Mouse (Mus musculus): Measurements from ENCODE around the gene Ttc29. TPM values are rescaled to one million over a fixed set of nuclear protein-coding genes. Genes with fewer than 3 reads are reported as not detected.

Gene Ttc29
- total RNA-seq, 1 experiment, result 1.4 TPM

DNA sequence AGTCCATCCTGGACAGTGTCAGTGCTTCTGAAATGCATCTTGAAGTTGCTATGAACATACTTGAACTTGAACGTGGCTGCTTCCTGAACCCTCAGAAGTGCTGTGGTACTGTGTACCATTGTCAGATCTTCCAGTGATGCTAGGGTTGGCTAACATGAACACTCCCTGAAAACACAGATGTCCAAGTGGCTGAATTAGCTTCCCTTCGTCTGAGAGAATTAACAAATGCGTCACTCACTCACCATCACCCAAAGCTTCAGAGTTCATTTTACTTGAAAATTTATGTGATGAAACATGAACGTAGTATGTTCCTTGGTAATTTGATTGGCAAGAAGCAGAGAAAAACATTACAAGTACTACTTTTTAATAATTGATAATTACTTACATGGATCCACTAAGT, 129.1 kb downstream of the Ttc29 start:
- Histone ChIP-seq H3K9ac (ENCODE audit: insufficient read depth, low read depth, low read length, poor library complexity, severe bottlenecking) (no peak overlapping the region), H3K9me3 (ENCODE audit: control insufficient read depth, insufficient read depth, low read depth, low read length) (no peaks in the 10 kb centered on the region), H3K4me1 (ENCODE audit: control insufficient read depth in 2 of 2, insufficient read depth in 2 of 2, low read length in 2 of 2, poor library complexity in 1 of 2) (no peaks in the 10 kb centered on the region), H3K4me3 (ENCODE audit: insufficient read depth in 1 of 2, low read depth in 1 of 2, low read length in 2 of 2, poor library complexity in 1 of 2, severe bottlenecking in 1 of 2) (no peak overlapping the region), H3K36me3 (ENCODE audit: control insufficient read depth, insufficient read depth, low read length, poor library complexity, severe bottlenecking) (no peaks in the 10 kb centered on the region), H3K27ac (ENCODE audit: insufficient read depth, low read depth, low read length, poor library complexity, severe bottlenecking) (no peak overlapping the region)
- no peak for DNase-seq (ENCODE audit: low read depth, low spot score)
- in situ Hi-C loops (cut with MboI; ENCODE audit: low sequenced_read_pairs in 2 of 2, unreplicated experiment in 2 of 2), result no loop called here
- TF ChIP-seq MAFK (IDR thresholded peaks at IDR 0.05; ENCODE audit: insufficient read depth, low read depth, low read length) (no peak), ZNF384 (IDR thresholded peaks at IDR 0.05; ENCODE audit: low read depth, low read length) (no peak), CHD2 (IDR thresholded peaks at IDR 0.05; ENCODE audit: low read depth, low read length) (no peak), ZC3H11A (IDR thresholded peaks at IDR 0.05; ENCODE audit: borderline replicate concordance, low read depth, low read length) (no peak), HCFC1 (IDR thresholded peaks at IDR 0.05; ENCODE audit: borderline replicate concordance, insufficient read depth, low read length) (no peak)

GRCm38 (mm10) chr8:78344006-78344405, 130.9 kb downstream of the Ttc29 start:
- H3K9ac ChIP-seq (ENCODE audit: insufficient read depth, low read depth, low read length, poor library complexity, severe bottlenecking), result no peak overlapping the region
- H3K27ac ChIP-seq (ENCODE audit: insufficient read depth, low read depth, low read length, poor library complexity, severe bottlenecking), result no peak overlapping the region
- H3K4me1 ChIP-seq (ENCODE audit: control insufficient read depth in 2 of 2, insufficient read depth in 2 of 2, low read length in 2 of 2, poor library complexity in 1 of 2), result no peaks in the 10 kb centered on the region
- DNase-seq (ENCODE audit: low read depth, low spot score), result no peak
- no peaks in the 10 kb centered on the region for H3K9me3 ChIP-seq (ENCODE audit: control insufficient read depth, insufficient read depth, low read depth, low read length)
- TF ChIP-seq ZC3H11A (IDR thresholded peaks at IDR 0.05; ENCODE audit: borderline replicate concordance, low read depth, low read length), result no peak
- TF ChIP-seq CHD2 (IDR thresholded peaks at IDR 0.05; ENCODE audit: low read depth, low read length), result no peak
- no peak for TF ChIP-seq ZNF384 (IDR thresholded peaks at IDR 0.05; ENCODE audit: low read depth, low read length)
- no peak for TF ChIP-seq HCFC1 (IDR thresholded peaks at IDR 0.05; ENCODE audit: borderline replicate concordance, insufficient read depth, low read length)
- no peak for TF ChIP-seq MAFK (IDR thresholded peaks at IDR 0.05; ENCODE audit: insufficient read depth, low read depth, low read length)
- no peaks in the 10 kb centered on the region for H3K36me3 ChIP-seq (ENCODE audit: control insufficient read depth, insufficient read depth, low read length, poor library complexity, severe bottlenecking)
- H3K4me3 ChIP-seq (ENCODE audit: insufficient read depth in 1 of 2, low read depth in 1 of 2, low read length in 2 of 2, poor library complexity in 1 of 2, severe bottlenecking in 1 of 2), result no peak overlapping the region
- in situ Hi-C loops (cut with MboI; ENCODE audit: low sequenced_read_pairs in 2 of 2, unreplicated experiment in 2 of 2), result no loop called here

- Histone ChIP-seq H3K36me3 (ENCODE audit: control insufficient read depth, insufficient read depth, low read length, poor library complexity, severe bottlenecking) (no peaks in the 10 kb centered on the region), H3K4me1 (ENCODE audit: control insufficient read depth in 2 of 2, insufficient read depth in 2 of 2, low read length in 2 of 2, poor library complexity in 1 of 2) (no peaks in the 10 kb centered on the region), H3K4me3 (ENCODE audit: insufficient read depth in 1 of 2, low read depth in 1 of 2, low read length in 2 of 2, poor library complexity in 1 of 2, severe bottlenecking in 1 of 2) (no peak overlapping the region), H3K9ac (ENCODE audit: insufficient read depth, low read depth, low read length, poor library complexity, severe bottlenecking) (no peak overlapping the region), H3K27ac (ENCODE audit: insufficient read depth, low read depth, low read length, poor library complexity, severe bottlenecking) (no peak overlapping the region), H3K9me3 (ENCODE audit: control insufficient read depth, insufficient read depth, low read depth, low read length) (no peaks in the 10 kb centered on the region)
- in situ Hi-C loops (cut with MboI; ENCODE audit: low sequenced_read_pairs in 2 of 2, unreplicated experiment in 2 of 2), result no loop called here
- TF ChIP-seq MAFK (IDR thresholded peaks at IDR 0.05; ENCODE audit: insufficient read depth, low read depth, low read length), result no peak
- TF ChIP-seq HCFC1 (IDR thresholded peaks at IDR 0.05; ENCODE audit: borderline replicate concordance, insufficient read depth, low read length), result no peak
- TF ChIP-seq CHD2 (IDR thresholded peaks at IDR 0.05; ENCODE audit: low read depth, low read length), result no peak
- TF ChIP-seq ZNF384 (IDR thresholded peaks at IDR 0.05; ENCODE audit: low read depth, low read length), result no peak
- TF ChIP-seq ZC3H11A (IDR thresholded peaks at IDR 0.05; ENCODE audit: borderline replicate concordance, low read depth, low read length), result no peak
- DNase-seq (ENCODE audit: low read depth, low spot score), result no peak
Measured at GRCm38 (mm10) chr8:78345705-78346104, 132.6 kb downstream of the Ttc29 start.

- H3K9me3 ChIP-seq (ENCODE audit: control insufficient read depth, insufficient read depth, low read depth, low read length), result no peaks in the 10 kb centered on the region
- H3K9ac ChIP-seq (ENCODE audit: insufficient read depth, low read depth, low read length, poor library complexity, severe bottlenecking), result no peak overlapping the region
- DNase-seq (ENCODE audit: low read depth, low spot score), result no peak
- H3K27ac ChIP-seq (ENCODE audit: insufficient read depth, low read depth, low read length, poor library complexity, severe bottlenecking), result no peak overlapping the region
- TF ChIP-seq MAFK (IDR thresholded peaks at IDR 0.05; ENCODE audit: insufficient read depth, low read depth, low read length), result no peak
- TF ChIP-seq ZNF384 (IDR thresholded peaks at IDR 0.05; ENCODE audit: low read depth, low read length), result no peak
- TF ChIP-seq CHD2 (IDR thresholded peaks at IDR 0.05; ENCODE audit: low read depth, low read length), result no peak
- no peak for TF ChIP-seq ZC3H11A (IDR thresholded peaks at IDR 0.05; ENCODE audit: borderline replicate concordance, low read depth, low read length)
- no peak for TF ChIP-seq HCFC1 (IDR thresholded peaks at IDR 0.05; ENCODE audit: borderline replicate concordance, insufficient read depth, low read length)
- H3K36me3 ChIP-seq (ENCODE audit: control insufficient read depth, insufficient read depth, low read length, poor library complexity, severe bottlenecking), result no peaks in the 10 kb centered on the region
- H3K4me3 ChIP-seq (ENCODE audit: insufficient read depth in 1 of 2, low read depth in 1 of 2, low read length in 2 of 2, poor library complexity in 1 of 2, severe bottlenecking in 1 of 2), result no peak overlapping the region
- H3K4me1 ChIP-seq (ENCODE audit: control insufficient read depth in 2 of 2, insufficient read depth in 2 of 2, low read length in 2 of 2, poor library complexity in 1 of 2), result no peaks in the 10 kb centered on the region
- in situ Hi-C loops (cut with MboI; ENCODE audit: low sequenced_read_pairs in 2 of 2, unreplicated experiment in 2 of 2), result no loop called here
Measured at GRCm38 (mm10) chr8:78346131-78346621, 133.1 kb downstream of the Ttc29 start.

- Histone ChIP-seq H3K36me3 (ENCODE audit: control insufficient read depth, insufficient read depth, low read length, poor library complexity, severe bottlenecking) (no peaks in the 10 kb centered on the region), H3K9ac (ENCODE audit: insufficient read depth, low read depth, low read length, poor library complexity, severe bottlenecking) (no peak overlapping the region), H3K4me1 (ENCODE audit: control insufficient read depth in 2 of 2, insufficient read depth in 2 of 2, low read length in 2 of 2, poor library complexity in 1 of 2) (no peaks in the 10 kb centered on the region), H3K27ac (ENCODE audit: insufficient read depth, low read depth, low read length, poor library complexity, severe bottlenecking) (no peak overlapping the region), H3K4me3 (ENCODE audit: insufficient read depth in 1 of 2, low read depth in 1 of 2, low read length in 2 of 2, poor library complexity in 1 of 2, severe bottlenecking in 1 of 2) (no peak overlapping the region), H3K9me3 (ENCODE audit: control insufficient read depth, insufficient read depth, low read depth, low read length) (no peaks in the 10 kb centered on the region)
- in situ Hi-C loops (cut with MboI; ENCODE audit: low sequenced_read_pairs in 2 of 2, unreplicated experiment in 2 of 2), result no loop called here
- TF ChIP-seq ZNF384 (IDR thresholded peaks at IDR 0.05; ENCODE audit: low read depth, low read length) (no peak), CHD2 (IDR thresholded peaks at IDR 0.05; ENCODE audit: low read depth, low read length) (no peak), MAFK (IDR thresholded peaks at IDR 0.05; ENCODE audit: insufficient read depth, low read depth, low read length) (no peak), HCFC1 (IDR thresholded peaks at IDR 0.05; ENCODE audit: borderline replicate concordance, insufficient read depth, low read length) (no peak), ZC3H11A (IDR thresholded peaks at IDR 0.05; ENCODE audit: borderline replicate concordance, low read depth, low read length) (no peak)
- no peak for DNase-seq (ENCODE audit: low read depth, low spot score)
Measured at GRCm38 (mm10) chr8:78353902-78354301, 140.8 kb downstream of the Ttc29 start.
